Mouse (Mus musculus): Measurements from ENCODE around the gene Zfp653.

GRCm38 (mm10) chr9:22098993-22099696 is 28.0 kb upstream of the Zfp653 start, which contains the start of gene Cnn1:
- TF ChIP-seq FLI1 (IDR thresholded peaks at IDR 0.05; ENCODE audit: low read length) (no peak), GATA1 (IDR thresholded peaks at IDR 0.05; ENCODE audit: borderline replicate concordance, low read length) (no peak)
